Mouse (Mus musculus) spleen, adult 2 months (tissue): ENCODE results near the gene Galnt2.

Source experiments
- CTCF ChIP-seq: fragments of 200-500 bp; IDR thresholded peaks from 2 replicates; pipeline ENCODE4 v1.5.1; 2011; ENCODE audit warnings: mild to moderate bottlenecking, inconsistent platforms; ENCODE audit not compliant: insufficient read depth, insufficient read length, insufficient replicate concordance; ENCODE audit errors: extremely low read depth
- POLR2A ChIP-seq: fragments of 200-500 bp; IDR thresholded peaks from 2 replicates; pipeline ENCODE4 v1.6.1; 2011; ENCODE audit warnings: low read depth, low read length, inconsistent platforms

- TF ChIP-seq CTCF (no peak), POLR2A (no peak)
Observed at GRCm38 (mm10) chr8:124310509-124310908, 79.3 kb downstream of the Galnt2 start.
